Mouse (Mus musculus) liver, embryonic 14.5 days (tissue): ENCODE data around the gene Ptger4.

Source experiments
- CTCF ChIP-seq: IDR thresholded peaks from 2 replicates; pipeline ENCODE4 v1.5.1; 2016; ENCODE audit warnings: antibody characterized with exemption, low read depth, control low read depth
- EP300 ChIP-seq: IDR thresholded peaks from 2 replicates; pipeline ENCODE4 v1.6.1; 2016; ENCODE audit warnings: antibody characterized with exemption, low read depth

DNA sequence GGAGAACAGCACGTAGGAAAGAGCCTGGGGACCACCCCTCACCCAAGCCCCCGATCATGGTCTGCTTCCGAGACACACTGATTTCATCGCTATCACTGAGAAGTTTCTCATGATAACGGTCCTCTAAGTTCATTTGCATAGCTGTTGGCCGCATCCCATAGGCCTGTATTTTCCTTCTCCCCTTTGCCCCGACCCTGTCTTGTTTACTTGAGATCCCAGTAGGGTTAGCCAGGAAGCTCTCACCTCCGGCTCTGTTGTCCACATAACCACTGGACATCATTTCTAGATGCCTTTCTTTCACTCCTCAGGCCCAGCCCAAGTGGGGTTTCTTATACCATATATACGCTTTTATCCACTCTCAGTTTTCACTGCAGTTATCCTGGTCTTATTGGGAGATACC is 49.1 kb downstream of the Ptger4 start:
- no peak for TF ChIP-seq CTCF
- no peak for TF ChIP-seq EP300
